Comparison of ENCODE assay signal across 33 mouse cellular contexts in genomic region chr9:123180003-123180402, GRCm38 (mm10). TPM values are rescaled to one million over a fixed set of nuclear protein-coding genes. Genes with fewer than 3 reads are reported as not detected.
DNase-seq lines count a peak whose midpoint lies in the region; ATAC-seq lines count a peak whose summit lies in the region.
"Had no signal": no experiment of that assay in that cellular context is flagged by ENCODE, and none has a peak within 500 bp of the region (broad histone marks: within the 10 kb centered on the region; RNA-seq: fewer than 3 reads in every experiment).

No protein-coding gene starts in this region.

- no peaks in the 10 kb centered on the region for H3K9me3 ChIP-seq in kidney, embryonic 15.5 days (replicated peaks)
- H3K9me3 ChIP-seq: embryonic facial prominence, embryonic 12.5 days; embryonic facial prominence, embryonic 15.5 days; G1E; heart, embryonic 12.5 days; heart, embryonic 15.5 days had no signal

- no peak overlapping the region for H3K27ac ChIP-seq in kidney, embryonic 15.5 days
- H3K27ac ChIP-seq: embryonic facial prominence, embryonic 12.5 days; embryonic facial prominence, embryonic 15.5 days; gastrocnemius, adult 2 months; heart, embryonic 15.5 days; hindbrain, embryonic 14.5 days; hindbrain, postnatal 0 days had no signal

- no peak overlapping the region for H3K4me2 ChIP-seq in kidney, embryonic 15.5 days
- H3K4me2 ChIP-seq: embryonic facial prominence, embryonic 12.5 days; embryonic facial prominence, embryonic 15.5 days; heart, embryonic 12.5 days; heart, embryonic 15.5 days; hindbrain, embryonic 14.5 days had no signal

- no peaks in the 10 kb centered on the region for H3K36me3 ChIP-seq in kidney, embryonic 15.5 days
- H3K36me3 ChIP-seq: embryonic facial prominence, embryonic 12.5 days; embryonic facial prominence, embryonic 15.5 days; G1E; heart, embryonic 12.5 days; heart, embryonic 15.5 days had no signal

- ATAC-seq in kidney, embryonic 15.5 days (replicated peaks; ENCODE audit: low FRiP score) = no peak
- ATAC-seq: forebrain, embryonic 14.5 days; forebrain, postnatal 0 days; hindbrain, postnatal 0 days; Patski had no signal

- H3K27me3 ChIP-seq in kidney, embryonic 15.5 days = no peaks in the 10 kb centered on the region
- H3K27me3 ChIP-seq: CH12.LX; embryonic facial prominence, embryonic 12.5 days; embryonic facial prominence, embryonic 15.5 days; heart, embryonic 15.5 days; Patski had no signal

- peak; percentile 7 to 37 for DNase-seq in adrenal gland, postnatal 36 days
- no peak for DNase-seq in adrenal gland, postnatal 10 days
- peak; percentile 39 for DNase-seq in kidney, adult 18-20 months
- DNase-seq in kidney, postnatal 4 days = no peak
- peak; percentile 72 for DNase-seq in kidney, adult 9 months
- peak; percentile 2 for DNase-seq in ovary, adult 18-20 months (ENCODE audit: low spot score)
- DNase-seq in ovary, postnatal 14 days (ENCODE audit: low spot score) = no peak
- DNase-seq: B cell, adult 2 months; cerebellum, adult 11 months; cerebellum, adult 2 months; cerebellum, adult 9-11 months; cerebellum, postnatal 25 days; forebrain, postnatal 0 days; gastrocnemius, adult 2 months; gastrocnemius, postnatal 14 days; heart, adult 18-20 months; heart, postnatal 14 days; heart, postnatal 4 days had no signal

- no peak overlapping the region for H3K9ac ChIP-seq in kidney, embryonic 15.5 days
- H3K9ac ChIP-seq: embryonic facial prominence, embryonic 12.5 days; embryonic facial prominence, embryonic 15.5 days; forebrain, postnatal 0 days; heart, embryonic 12.5 days; heart, embryonic 15.5 days; hindbrain, embryonic 14.5 days had no signal

- H3K4me3 ChIP-seq in kidney, embryonic 15.5 days (replicated peaks) = no peak overlapping the region
- H3K4me3 ChIP-seq: embryonic facial prominence, embryonic 12.5 days; embryonic facial prominence, embryonic 15.5 days; gastrocnemius, adult 2 months; heart, embryonic 12.5 days; heart, embryonic 15.5 days had no signal

- 85% methylated on average over 6 of the region's 6 CpGs for WGBS in kidney, embryonic 15.5 days

- no peaks in the 10 kb centered on the region for H3K4me1 ChIP-seq in kidney, embryonic 15.5 days
- H3K4me1 ChIP-seq: embryonic facial prominence, embryonic 12.5 days; embryonic facial prominence, embryonic 15.5 days; heart, embryonic 12.5 days; heart, embryonic 15.5 days had no signal

RNA-seq across cellular contexts. Expression of gene Clec3b, which starts 29.3 kb away (rescaled TPM):
- 10 to 100 TPM; 30.4 to 58.6 TPM for total RNA-seq in adrenal gland, postnatal 36 days (2021)
- 10 to 100 TPM; 51.8 to 56.9 TPM for total RNA-seq in adrenal gland, postnatal 10 days (2021)
- polyA plus RNA-seq in kidney, embryonic 15.5 days (2015; fragmentation: Nextera tagmentation; extraction: Ambion mirVana) = 0.72 and 1.6 TPM in 2 replicates
- total RNA-seq: CH12.LX; common myeloid progenitor, adult 5-6 weeks; G1E had no signal
- polyA plus RNA-seq: forebrain, embryonic 11.5 days; G1E; heart, embryonic 12.5 days; hindbrain, embryonic 11.5 days; Patski had no signal

RNA-seq across cellular contexts. Expression of gene Cdcp1, which starts 35.8 kb away (rescaled TPM):
- under 1 TPM in 1 of 2 experiments, not detected in 1; 0.13 TPM for total RNA-seq in adrenal gland, postnatal 36 days (2021)
- under 1 TPM; 0.48 to 0.99 TPM for total RNA-seq in adrenal gland, postnatal 10 days (2021)
- 7.5 and 7.7 TPM in 2 replicates for polyA plus RNA-seq in kidney, embryonic 15.5 days (2015; fragmentation: Nextera tagmentation; extraction: Ambion mirVana)
- total RNA-seq: gastrocnemius, adult 2 months; gastrocnemius, postnatal 14 days; gastrocnemius, postnatal 4 days had no signal
- polyA plus RNA-seq: G1E, Patski had no signal

Comparison
In these comparisons a context has a peak if more than half of its experiments do, and no peak if none do; other contexts are left out.
1. DNase-seq: peak in adrenal gland, postnatal 36 days (2 of 2), kidney, adult 18-20 months (single experiment), kidney, adult 9 months (single experiment) and ovary, adult 18-20 months (single experiment); none in adrenal gland, postnatal 10 days (single experiment), kidney, postnatal 4 days (0 of 2) and ovary, postnatal 14 days (single experiment).